Mouse (Mus musculus): Measurements from ENCODE around the gene Lin28a.

GRCm38 (mm10) chr4:134016208-134016607 lies 2.4 kb downstream of the Lin28a start:
- no peak for TF ChIP-seq POLR2A (IDR thresholded peaks at IDR 0.05; ENCODE audit: low read depth, low read length)
- no peak for TF ChIP-seq CTCF (conservative IDR thresholded peaks at IDR 0.05; ENCODE audit: insufficient read depth, insufficient read length, low read depth, low read length)

All from kidney, adult 2 months (tissue).